Mouse (Mus musculus): Measurements from ENCODE around the gene Kank1. TPM values are rescaled to one million over a fixed set of nuclear protein-coding genes. Genes with fewer than 3 reads are reported as not detected.

Gene Kank1
- polyA plus RNA-seq, 1 experiment from 2014 or later = 21.8 TPM

DNA sequence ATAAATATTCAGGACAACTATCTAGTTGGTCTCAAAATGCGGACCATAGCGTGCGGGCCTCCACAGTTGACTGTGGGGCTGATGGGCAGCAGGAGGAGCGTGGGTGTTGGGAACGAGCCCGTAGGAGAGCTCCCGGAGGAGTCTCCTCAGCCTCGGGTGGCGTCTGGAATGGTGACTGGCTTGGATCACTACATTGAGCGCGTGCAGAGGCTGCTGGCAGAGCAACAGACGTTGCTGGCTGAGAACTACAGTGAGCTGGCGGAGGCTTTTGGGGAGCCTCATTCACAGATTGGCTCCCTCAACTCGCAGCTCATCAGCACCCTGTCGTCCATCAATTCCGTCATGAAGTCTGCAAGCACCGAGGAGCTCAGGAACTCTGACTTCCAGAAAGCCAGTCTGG lies 174.6 kb downstream of the Kank1 start:
- Histone ChIP-seq H3K4me1 (ENCODE audit: control insufficient read depth, insufficient read depth, low read length) (peaks cover 25% of the 10 kb centered on the region), H3K9ac (replicated peaks; ENCODE audit: low read depth, low read length) (no peak overlapping the region), H3K27ac (ENCODE audit: low read length) (no peak overlapping the region), H3K4me2 (replicated peaks; ENCODE audit: low read depth, low read length) (no peak overlapping the region), H3K4me3 (ENCODE audit: low read depth, low read length) (no peak overlapping the region), H3K36me3 (ENCODE audit: control insufficient read depth, insufficient read depth, low read length) (peaks cover 14% of the 10 kb centered on the region), H3K27me3 (ENCODE audit: control insufficient read depth, insufficient read depth, low read length) (no peaks in the 10 kb centered on the region), H3K9me3 (ENCODE audit: control insufficient read depth, low read depth, low read length) (no peaks in the 10 kb centered on the region)
- no peak for ATAC-seq (ENCODE audit: insufficient number of reproducible peaks, insufficient read depth, low FRiP score, low read depth)
- WGBS = 75% methylated on average over 17 of the region's 17 CpGs

DNA sequence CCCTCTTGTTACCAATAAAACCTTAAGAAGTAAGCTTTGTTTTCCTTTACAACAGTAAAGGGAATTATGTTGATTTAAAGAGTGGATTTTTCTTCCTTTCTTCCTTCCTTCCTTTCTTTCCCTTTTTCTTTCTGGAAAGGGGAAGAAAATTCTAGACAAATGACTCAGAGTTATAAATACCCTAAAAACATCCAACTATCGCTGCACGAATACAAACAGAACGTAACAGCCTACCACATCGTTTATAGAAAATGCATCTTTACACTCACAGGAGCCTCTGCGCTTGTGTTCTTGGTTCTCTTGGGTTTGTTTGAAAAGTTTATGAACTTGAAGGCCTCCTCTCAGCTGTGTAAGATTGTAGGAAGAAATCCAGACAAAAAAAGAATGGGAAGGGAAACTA lies 178.7 kb downstream of the Kank1 start:
- Histone ChIP-seq H3K4me3 (ENCODE audit: low read depth, low read length) (no peak overlapping the region), H3K4me1 (ENCODE audit: control insufficient read depth, insufficient read depth, low read length) (peaks cover 13% of the 10 kb centered on the region; the same call in 1 of the 2 replicates), H3K9me3 (ENCODE audit: control insufficient read depth, low read depth, low read length) (no peaks in the 10 kb centered on the region), H3K36me3 (ENCODE audit: control insufficient read depth, insufficient read depth, low read length) (peaks cover 9% of the 10 kb centered on the region), H3K9ac (replicated peaks; ENCODE audit: low read depth, low read length) (no peak overlapping the region), H3K27ac (ENCODE audit: low read length) (peak overlapping the region; percentile 36), H3K4me2 (replicated peaks; ENCODE audit: low read depth, low read length) (0 out of 2 replicates have a peak overlapping the region, but pooled peaks have one; percentile 2), H3K27me3 (ENCODE audit: control insufficient read depth, insufficient read depth, low read length) (no peaks in the 10 kb centered on the region)
- 43% methylated on average over 5 of the region's 5 CpGs for WGBS
- ATAC-seq (ENCODE audit: insufficient number of reproducible peaks, insufficient read depth, low FRiP score, low read depth) = no peak

DNA sequence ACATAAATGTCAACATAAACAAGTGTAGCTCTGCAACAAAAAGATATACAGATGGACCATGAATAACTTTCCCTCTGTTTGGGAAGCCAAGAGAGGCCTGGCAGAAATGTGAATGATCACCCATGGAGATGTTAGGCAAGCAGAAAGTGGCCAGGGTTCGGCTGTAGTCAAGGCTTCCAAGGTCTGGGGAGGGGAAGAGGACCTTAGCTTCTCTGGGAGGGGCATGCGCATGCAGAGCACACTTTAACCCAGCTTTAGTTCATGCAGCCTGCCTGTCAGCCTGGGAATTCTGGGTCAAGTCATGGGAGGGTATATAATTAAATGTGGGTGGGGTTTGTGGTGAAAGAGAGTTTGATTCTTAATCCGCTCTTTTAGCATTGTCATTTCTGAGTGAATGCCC lies 180.9 kb downstream of the Kank1 start:
- no peak overlapping the region for H3K4me3 ChIP-seq (ENCODE audit: low read depth, low read length)
- H3K27me3 ChIP-seq (ENCODE audit: control insufficient read depth, insufficient read depth, low read length) = no peaks in the 10 kb centered on the region
- H3K36me3 ChIP-seq (ENCODE audit: control insufficient read depth, insufficient read depth, low read length) = no peaks in the 10 kb centered on the region
- H3K4me2 ChIP-seq (replicated peaks; ENCODE audit: low read depth, low read length) = no peak overlapping the region
- no peak overlapping the region for H3K27ac ChIP-seq (ENCODE audit: low read length)
- H3K9me3 ChIP-seq (ENCODE audit: control insufficient read depth, low read depth, low read length) = no peaks in the 10 kb centered on the region
- no peak overlapping the region for H3K9ac ChIP-seq (replicated peaks; ENCODE audit: low read depth, low read length)
- ATAC-seq (ENCODE audit: insufficient number of reproducible peaks, insufficient read depth, low FRiP score, low read depth) = no peak
- peaks cover 13% of the 10 kb centered on the region; the same call in 1 of the 2 replicates for H3K4me1 ChIP-seq (ENCODE audit: control insufficient read depth, insufficient read depth, low read length)
- 67% methylated on average over 3 of the region's 3 CpGs for WGBS

DNA sequence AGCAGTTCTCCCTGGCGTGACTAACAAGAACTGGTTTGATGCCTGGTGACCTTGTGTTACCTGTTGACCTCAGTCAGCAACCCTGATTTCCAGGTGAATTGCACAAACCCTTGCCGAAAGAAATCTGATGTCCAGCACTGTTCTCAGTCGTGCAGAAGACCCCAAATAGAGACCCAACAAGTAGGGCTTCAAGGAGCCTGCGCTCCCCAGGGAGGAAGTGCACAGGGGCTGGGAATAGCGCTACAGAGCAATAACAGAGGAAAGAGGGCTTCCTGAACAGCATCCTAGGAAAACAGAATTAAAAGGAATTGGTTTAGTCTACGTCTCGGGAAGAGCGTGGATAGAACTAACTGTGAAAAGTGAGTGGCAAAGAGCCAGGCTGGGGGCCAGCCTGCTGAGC lies 183.2 kb downstream of the Kank1 start:
- no peak for ATAC-seq (ENCODE audit: insufficient number of reproducible peaks, insufficient read depth, low FRiP score, low read depth)
- Histone ChIP-seq H3K36me3 (ENCODE audit: control insufficient read depth, insufficient read depth, low read length) (peaks cover 5% of the 10 kb centered on the region; the same call in 1 of the 2 replicates), H3K9ac (replicated peaks; ENCODE audit: low read depth, low read length) (no peak overlapping the region), H3K27me3 (ENCODE audit: control insufficient read depth, insufficient read depth, low read length) (no peaks in the 10 kb centered on the region), H3K9me3 (ENCODE audit: control insufficient read depth, low read depth, low read length) (no peaks in the 10 kb centered on the region), H3K27ac (ENCODE audit: low read length) (no peak overlapping the region), H3K4me3 (ENCODE audit: low read depth, low read length) (no peak overlapping the region), H3K4me1 (ENCODE audit: control insufficient read depth, insufficient read depth, low read length) (peaks cover 13% of the 10 kb centered on the region; the same call in 1 of the 2 replicates), H3K4me2 (replicated peaks; ENCODE audit: low read depth, low read length) (no peak overlapping the region)
- WGBS = 80% methylated on average over 8 of the region's 8 CpGs

DNA sequence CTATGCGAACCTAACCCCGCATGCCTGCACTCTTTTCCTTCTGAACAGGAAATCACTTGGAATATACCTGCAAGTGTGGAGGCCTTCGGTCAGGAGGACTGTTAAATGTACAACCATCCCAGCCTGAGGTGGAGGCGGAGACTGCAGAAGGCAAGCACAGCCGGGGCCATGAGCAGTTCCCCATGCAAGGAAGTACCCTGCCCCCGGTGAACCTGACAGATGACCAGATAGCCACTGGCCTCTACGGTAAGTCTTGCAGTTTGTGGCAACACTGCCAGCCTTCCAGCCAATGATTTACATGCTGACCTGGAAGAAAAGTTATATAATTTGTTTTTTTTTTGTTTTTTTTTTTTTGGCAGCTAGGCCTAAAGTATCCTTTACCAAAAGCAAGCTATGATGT lies 185.3 kb downstream of the Kank1 start:
- H3K4me1 ChIP-seq (ENCODE audit: control insufficient read depth, insufficient read depth, low read length) = no peaks in the 10 kb centered on the region
- no peak overlapping the region for H3K4me3 ChIP-seq (ENCODE audit: low read depth, low read length)
- H3K9ac ChIP-seq (replicated peaks; ENCODE audit: low read depth, low read length) = no peak overlapping the region
- ATAC-seq (ENCODE audit: insufficient number of reproducible peaks, insufficient read depth, low FRiP score, low read depth) = no peak
- WGBS = 72% methylated on average over 7 of the region's 7 CpGs
- peaks cover 9% of the 10 kb centered on the region; the same call in 1 of the 2 replicates for H3K36me3 ChIP-seq (ENCODE audit: control insufficient read depth, insufficient read depth, low read length)
- no peaks in the 10 kb centered on the region for H3K9me3 ChIP-seq (ENCODE audit: control insufficient read depth, low read depth, low read length)
- no peak overlapping the region for H3K27ac ChIP-seq (ENCODE audit: low read length)
- no peak overlapping the region for H3K4me2 ChIP-seq (replicated peaks; ENCODE audit: low read depth, low read length)
- H3K27me3 ChIP-seq (ENCODE audit: control insufficient read depth, insufficient read depth, low read length) = no peaks in the 10 kb centered on the region

DNA sequence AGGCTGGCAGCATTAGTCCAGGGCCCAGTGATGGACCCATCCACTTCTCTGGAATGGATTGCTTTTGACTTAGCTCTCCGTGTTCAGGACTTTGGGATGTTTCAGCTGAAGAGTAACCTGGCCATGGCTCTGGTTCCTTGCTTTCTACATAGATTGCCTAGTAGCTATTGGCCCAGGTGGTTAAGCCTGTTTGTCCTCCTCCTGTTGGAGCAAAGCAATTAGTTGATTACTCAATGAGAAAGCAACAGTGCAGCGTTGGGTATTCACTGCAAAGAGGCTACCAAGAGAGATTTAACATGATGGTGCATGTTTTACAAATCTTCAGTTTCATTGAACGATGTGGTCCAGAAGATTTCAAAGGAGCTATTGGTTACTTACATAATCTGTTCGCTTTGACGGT lies 186.6 kb downstream of the Kank1 start:
- ATAC-seq (ENCODE audit: insufficient number of reproducible peaks, insufficient read depth, low FRiP score, low read depth) = no peak
- H3K4me2 ChIP-seq (replicated peaks; ENCODE audit: low read depth, low read length) = no peak overlapping the region
- H3K27me3 ChIP-seq (ENCODE audit: control insufficient read depth, insufficient read depth, low read length) = no peaks in the 10 kb centered on the region
- H3K27ac ChIP-seq (ENCODE audit: low read length) = no peak overlapping the region
- WGBS = 73% methylated on average over 5 of the region's 5 CpGs
- no peaks in the 10 kb centered on the region for H3K9me3 ChIP-seq (ENCODE audit: control insufficient read depth, low read depth, low read length)
- H3K36me3 ChIP-seq (ENCODE audit: control insufficient read depth, insufficient read depth, low read length) = peaks cover 9% of the 10 kb centered on the region; the same call in 1 of the 2 replicates
- no peak overlapping the region for H3K4me3 ChIP-seq (ENCODE audit: low read depth, low read length)
- no peaks in the 10 kb centered on the region for H3K4me1 ChIP-seq (ENCODE audit: control insufficient read depth, insufficient read depth, low read length)
- no peak overlapping the region for H3K9ac ChIP-seq (replicated peaks; ENCODE audit: low read depth, low read length)

DNA sequence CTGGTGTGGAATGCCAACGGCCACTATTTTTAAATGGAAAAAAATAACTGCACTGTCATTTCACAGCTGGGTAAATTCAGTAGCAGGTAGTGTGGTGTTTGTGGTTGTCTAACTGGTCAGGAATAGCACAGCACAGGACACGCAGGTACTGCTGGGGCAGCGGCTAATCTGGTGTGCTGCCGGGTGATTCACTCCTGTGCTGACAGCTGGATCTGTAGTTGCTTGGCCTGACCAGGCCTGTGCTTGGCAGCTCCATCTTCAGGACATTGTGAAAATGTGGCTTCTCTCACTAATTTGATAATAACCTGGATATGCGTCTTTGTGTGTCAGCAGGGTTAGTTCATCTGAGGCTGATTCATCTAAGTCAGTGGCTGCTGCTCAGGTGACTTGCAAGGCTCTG lies 189.7 kb downstream of the Kank1 start:
- 84% methylated on average over 5 of the region's 5 CpGs for WGBS
- H3K4me2 ChIP-seq (replicated peaks; ENCODE audit: low read depth, low read length) = no peak overlapping the region
- H3K4me3 ChIP-seq (ENCODE audit: low read depth, low read length) = no peak overlapping the region
- H3K9me3 ChIP-seq (ENCODE audit: control insufficient read depth, low read depth, low read length) = no peaks in the 10 kb centered on the region
- no peak overlapping the region for H3K27ac ChIP-seq (ENCODE audit: low read length)
- H3K9ac ChIP-seq (replicated peaks; ENCODE audit: low read depth, low read length) = no peak overlapping the region
- H3K4me1 ChIP-seq (ENCODE audit: control insufficient read depth, insufficient read depth, low read length) = no peaks in the 10 kb centered on the region
- no peak for ATAC-seq (ENCODE audit: insufficient number of reproducible peaks, insufficient read depth, low FRiP score, low read depth)
- H3K27me3 ChIP-seq (ENCODE audit: control insufficient read depth, insufficient read depth, low read length) = no peaks in the 10 kb centered on the region
- peaks cover 16% of the 10 kb centered on the region for H3K36me3 ChIP-seq (ENCODE audit: control insufficient read depth, insufficient read depth, low read length)

DNA sequence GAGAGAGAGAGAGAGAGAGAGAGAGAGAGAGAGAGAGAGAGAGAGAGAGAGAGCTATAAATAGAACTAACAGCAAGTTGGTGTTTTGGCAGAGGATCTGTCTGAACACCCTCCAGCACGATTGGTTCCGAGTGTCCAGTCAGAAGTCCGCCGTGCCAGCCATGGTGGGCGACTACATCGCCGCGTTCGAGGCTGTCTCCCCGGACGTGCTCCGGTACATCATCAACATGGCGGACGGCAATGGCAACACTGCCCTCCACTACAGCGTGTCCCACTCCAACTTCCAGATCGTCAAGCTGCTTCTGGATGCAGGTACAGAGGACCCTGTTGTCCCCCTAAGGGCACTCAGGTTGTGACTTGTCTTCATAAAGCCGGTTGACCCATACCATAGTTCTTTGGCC lies 191.1 kb downstream of the Kank1 start:
- no peaks in the 10 kb centered on the region for H3K9me3 ChIP-seq (ENCODE audit: control insufficient read depth, low read depth, low read length)
- H3K4me1 ChIP-seq (ENCODE audit: control insufficient read depth, insufficient read depth, low read length) = no peaks in the 10 kb centered on the region
- no peak overlapping the region for H3K9ac ChIP-seq (replicated peaks; ENCODE audit: low read depth, low read length)
- no peak overlapping the region for H3K4me3 ChIP-seq (ENCODE audit: low read depth, low read length)
- no peaks in the 10 kb centered on the region for H3K27me3 ChIP-seq (ENCODE audit: control insufficient read depth, insufficient read depth, low read length)
- ATAC-seq (ENCODE audit: insufficient number of reproducible peaks, insufficient read depth, low FRiP score, low read depth) = no peak
- H3K4me2 ChIP-seq (replicated peaks; ENCODE audit: low read depth, low read length) = no peak overlapping the region
- WGBS = 96% methylated on average over 17 of the region's 17 CpGs
- peaks cover 16% of the 10 kb centered on the region for H3K36me3 ChIP-seq (ENCODE audit: control insufficient read depth, insufficient read depth, low read length)
- no peak overlapping the region for H3K27ac ChIP-seq (ENCODE audit: low read length)

DNA sequence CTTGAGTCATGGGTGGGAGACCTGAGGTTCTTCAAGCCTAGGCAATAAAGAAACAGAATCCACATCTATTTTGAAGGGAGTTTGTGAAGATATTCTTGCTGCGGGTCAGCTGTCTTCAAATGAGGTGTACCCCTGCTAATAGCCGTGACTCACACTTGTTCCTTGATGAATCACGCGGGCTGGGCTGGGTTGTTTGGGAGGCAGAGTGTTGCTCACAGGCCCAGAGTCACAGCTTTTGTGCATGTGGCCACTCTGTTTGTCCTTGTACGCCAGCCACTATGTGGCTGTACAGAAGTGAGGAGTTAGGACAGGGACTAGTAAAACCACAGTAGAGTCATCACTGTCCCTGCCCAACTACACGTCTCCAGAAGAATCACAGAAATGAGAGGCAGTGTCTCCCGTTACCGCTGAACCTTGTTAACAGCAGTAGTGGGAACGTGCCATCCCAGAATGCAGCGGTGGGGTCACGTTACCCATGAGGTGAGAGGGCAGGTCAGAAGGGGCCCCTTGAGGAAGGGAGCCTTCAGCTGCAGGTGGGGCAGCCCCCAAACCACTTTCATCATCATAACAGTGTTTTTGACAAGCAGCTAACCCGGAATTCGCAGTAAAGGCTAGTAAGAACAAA lies 191.7 kb downstream of the Kank1 start:
- no peaks in the 10 kb centered on the region for H3K4me1 ChIP-seq (ENCODE audit: control insufficient read depth, insufficient read depth, low read length)
- H3K36me3 ChIP-seq (ENCODE audit: control insufficient read depth, insufficient read depth, low read length) = peaks cover 20% of the 10 kb centered on the region
- H3K4me3 ChIP-seq (ENCODE audit: low read depth, low read length) = no peak overlapping the region
- H3K27ac ChIP-seq (ENCODE audit: low read length) = no peak overlapping the region
- ATAC-seq (ENCODE audit: insufficient number of reproducible peaks, insufficient read depth, low FRiP score, low read depth) = no peak
- 79% methylated on average over 13 of the region's 13 CpGs for WGBS
- no peak overlapping the region for H3K9ac ChIP-seq (replicated peaks; ENCODE audit: low read depth, low read length)
- no peaks in the 10 kb centered on the region for H3K9me3 ChIP-seq (ENCODE audit: control insufficient read depth, low read depth, low read length)
- H3K4me2 ChIP-seq (replicated peaks; ENCODE audit: low read depth, low read length) = no peak overlapping the region
- no peaks in the 10 kb centered on the region for H3K27me3 ChIP-seq (ENCODE audit: control insufficient read depth, insufficient read depth, low read length)

Measured in stomach, embryonic 14.5 days (tissue).